Mouse (Mus musculus) kidney, embryonic 16.5 days (tissue): ENCODE measurements around the gene Cckar. TPM values are rescaled to one million over a fixed set of nuclear protein-coding genes. Genes with fewer than 3 reads are reported as not detected.
A peak's percentile ranks its signal among the peaks of the same experiment; 100 is the strongest.

Experiments used
- ATAC-seq: fragments of 200-750 bp; cut with Nextera tagmentation; 2 replicates; pipeline ENCODE4 v1.8.0; 2017; ENCODE audit warnings: moderate TSS enrichment; ENCODE audit not compliant: low FRiP score, low TSS enrichment
- H3K27ac ChIP-seq: fragments of 300-500 bp; sonication (generic); 2 replicates; pipeline ENCODE4 v1.5.1; 2014; ENCODE audit warnings: low read length
- H3K27me3 ChIP-seq: fragments of 300-500 bp; sonication (generic); 2 replicates; pipeline ENCODE4 v1.6.1; 2014; ENCODE audit warnings: low read length, control low read depth, mixed read lengths; ENCODE audit not compliant: insufficient read depth
- H3K36me3 ChIP-seq: fragments of 300-500 bp; sonication (generic); 2 replicates; pipeline ENCODE4 v1.6.1; 2014; ENCODE audit warnings: low read length, control low read depth, mixed read lengths; ENCODE audit not compliant: insufficient read depth
- H3K4me1 ChIP-seq: fragments of 300-500 bp; sonication (generic); 2 replicates; pipeline ENCODE4 v1.6.1; 2014; ENCODE audit warnings: low read length, control low read depth, mixed read lengths; ENCODE audit not compliant: insufficient read depth
- H3K4me2 ChIP-seq: fragments of 300-500 bp; sonication (generic); replicated peaks from 2 replicates; pipeline ENCODE4 v1.6.1; 2014; ENCODE audit warnings: low read depth, low read length
- H3K4me3 ChIP-seq: fragments of 300-500 bp; sonication (generic); 2 replicates; pipeline ENCODE4 v1.5.1; 2014; ENCODE audit warnings: mild to moderate bottlenecking, low read length
- H3K9ac ChIP-seq: fragments of 300-500 bp; sonication (generic); replicated peaks from 2 replicates; pipeline ENCODE4 v1.6.1; 2014; ENCODE audit warnings: low read length
- H3K9me3 ChIP-seq: fragments of 300-500 bp; sonication (generic); 2 replicates; pipeline ENCODE4 v1.6.1; 2016; ENCODE audit warnings: low read length, control low read depth
- WGBS: fragments of 180-500 bp; shearing (Covaris S2); extraction: QIAGEN DNeasy Blood & Tissue Kit; methylation state at CpG from one replicate; pipeline ENCODE4 v1.1.7; 2014; 5-methylcytosine and 5-hydroxymethylcytosine counted together
- polyA plus RNA-seq: library from polyadenylated mRNA; unstranded; fragments of >200 nt; fragmentation: Nextera tagmentation; extraction: Ambion mirVana; gene quantifications from 2 replicates; pipeline ENCODE4 v1.2.1, GENCODE M21; 2015

The Cckar gene
- polyA plus RNA-seq, 1 experiment from 2014 or later, result 8.4 TPM

DNA sequence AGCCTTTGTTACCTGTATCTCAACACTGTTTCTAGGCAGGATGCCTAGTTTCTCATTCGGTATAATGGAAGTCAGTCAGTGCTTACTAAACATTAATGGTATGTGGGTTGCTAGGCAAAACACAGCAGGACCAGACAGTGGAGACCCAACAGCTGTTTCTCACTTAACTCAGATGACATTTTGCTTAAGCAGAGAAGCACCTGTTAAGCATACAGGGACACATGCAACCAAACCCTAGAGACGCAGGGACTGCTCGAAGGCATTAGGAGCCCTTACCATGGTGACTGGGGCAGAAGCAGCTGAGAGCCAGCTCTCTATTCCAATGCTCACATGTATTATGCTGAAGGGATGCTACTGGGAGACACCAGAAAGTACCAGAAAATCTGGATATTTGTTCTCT, 10.8 kb downstream of the Cckar start:
- no peaks in the 10 kb centered on the region for H3K9me3 ChIP-seq
- H3K36me3 ChIP-seq, result no peaks in the 10 kb centered on the region
- H3K4me2 ChIP-seq, result no peak overlapping the region
- no peak overlapping the region for H3K27ac ChIP-seq
- H3K9ac ChIP-seq, result no peak overlapping the region
- H3K27me3 ChIP-seq, result no peaks in the 10 kb centered on the region
- 58% methylated on average over 3 of the region's 3 CpGs for WGBS
- no peak overlapping the region for H3K4me3 ChIP-seq
- H3K4me1 ChIP-seq, result no peaks in the 10 kb centered on the region
- ATAC-seq, result no peak

DNA sequence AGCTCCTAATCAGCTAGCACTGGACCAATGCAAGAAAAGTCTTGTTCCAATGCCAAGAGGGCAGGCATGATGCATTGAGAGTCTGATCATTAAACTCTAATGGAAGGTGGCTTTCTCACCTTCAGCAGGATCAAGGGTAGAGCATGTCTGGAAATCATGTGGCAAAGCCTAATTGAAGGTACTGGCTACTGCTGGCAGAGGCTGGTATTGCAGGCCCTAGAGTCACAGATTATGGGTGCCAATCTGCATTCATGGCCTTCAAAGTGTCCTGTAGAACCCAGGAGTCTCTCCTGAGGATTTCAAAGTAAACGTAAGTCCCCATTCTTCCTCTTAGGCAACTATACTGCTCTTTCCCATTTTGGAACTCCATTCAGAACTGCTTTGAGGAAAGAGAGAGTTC, 14.8 kb downstream of the Cckar start:
- H3K4me1 ChIP-seq, result no peaks in the 10 kb centered on the region
- no peak overlapping the region for H3K4me2 ChIP-seq
- H3K4me3 ChIP-seq, result no peak overlapping the region
- ATAC-seq, result no peak
- no peaks in the 10 kb centered on the region for H3K36me3 ChIP-seq
- no peak overlapping the region for H3K9ac ChIP-seq
- H3K9me3 ChIP-seq, result no peaks in the 10 kb centered on the region
- no peaks in the 10 kb centered on the region for H3K27me3 ChIP-seq
- 100% methylated on average over 1 of the region's 1 CpGs for WGBS
- no peak overlapping the region for H3K27ac ChIP-seq

GRCm38 (mm10) chr5:53692100-53692499, 15.4 kb downstream of the Cckar start:
- Histone ChIP-seq H3K4me2 (no peak overlapping the region), H3K36me3 (no peaks in the 10 kb centered on the region), H3K4me3 (no peak overlapping the region), H3K9ac (no peak overlapping the region), H3K9me3 (no peaks in the 10 kb centered on the region), H3K4me1 (no peaks in the 10 kb centered on the region), H3K27me3 (no peaks in the 10 kb centered on the region), H3K27ac (no peak overlapping the region)
- ATAC-seq, result no peak
- WGBS, result 70% methylated on average over 8 of the region's 8 CpGs

- 61% methylated on average over 3 of the region's 3 CpGs for WGBS
- Histone ChIP-seq H3K27ac (no peak overlapping the region), H3K9ac (no peak overlapping the region), H3K9me3 (no peaks in the 10 kb centered on the region), H3K4me2 (no peak overlapping the region), H3K4me3 (no peak overlapping the region), H3K36me3 (no peaks in the 10 kb centered on the region), H3K27me3 (no peaks in the 10 kb centered on the region), H3K4me1 (no peaks in the 10 kb centered on the region)
- no peak for ATAC-seq
Measured at GRCm38 (mm10) chr5:53691577-53691976, 15.9 kb downstream of the Cckar start.

DNA sequence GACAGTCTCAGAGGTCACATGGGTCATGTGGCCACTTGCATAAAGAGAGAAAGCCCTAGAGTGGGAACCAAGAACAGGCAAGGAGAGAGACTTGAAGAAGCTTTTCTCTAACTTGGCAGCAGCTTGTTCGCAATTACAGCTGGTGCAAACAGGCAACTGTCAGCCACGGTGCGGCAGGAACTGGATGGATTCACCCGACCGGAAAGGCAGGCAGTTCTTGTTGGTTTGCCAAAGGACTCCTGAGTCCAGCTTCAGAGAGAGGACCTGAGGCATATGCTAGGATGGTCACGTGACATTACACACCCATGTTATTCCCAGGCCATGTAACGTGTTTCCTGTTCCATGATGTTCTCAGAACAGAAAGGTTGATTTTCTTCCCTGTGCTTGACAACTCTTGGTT, 19.2 kb downstream of the Cckar start:
- H3K9ac ChIP-seq, result no peak overlapping the region
- H3K36me3 ChIP-seq, result no peaks in the 10 kb centered on the region
- no peaks in the 10 kb centered on the region for H3K9me3 ChIP-seq
- no peaks in the 10 kb centered on the region for H3K4me1 ChIP-seq
- H3K27me3 ChIP-seq, result no peaks in the 10 kb centered on the region
- 64% methylated on average over 7 of the region's 7 CpGs for WGBS
- H3K27ac ChIP-seq, result no peak overlapping the region
- 0 out of 2 replicates have a peak, but pooled peaks have one; percentile 19 for ATAC-seq
- H3K4me2 ChIP-seq, result no peak overlapping the region
- no peak overlapping the region for H3K4me3 ChIP-seq

DNA sequence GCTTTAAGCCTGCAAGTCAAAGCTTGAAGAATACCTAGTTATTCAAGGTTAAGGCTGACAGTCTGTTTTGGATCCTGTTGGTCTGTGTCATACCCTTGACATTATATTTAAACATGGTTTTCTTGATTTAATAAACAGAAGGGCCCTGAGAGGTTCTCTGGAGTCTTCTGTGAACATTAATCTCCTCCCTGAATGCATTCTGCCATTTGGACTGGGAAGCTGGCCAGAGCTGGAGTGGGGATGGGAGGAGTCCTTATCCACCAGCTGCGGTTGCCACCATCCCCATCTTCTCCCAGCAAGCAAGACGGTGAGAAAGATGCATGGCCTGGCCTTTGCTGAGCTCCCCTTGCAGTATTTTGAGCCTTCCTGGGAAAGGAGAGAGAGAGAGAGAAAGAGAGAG, 21.1 kb downstream of the Cckar start:
- no peaks in the 10 kb centered on the region for H3K36me3 ChIP-seq
- 77% methylated on average over 2 of the region's 2 CpGs for WGBS
- no peaks in the 10 kb centered on the region for H3K9me3 ChIP-seq
- no peak overlapping the region for H3K4me3 ChIP-seq
- H3K27me3 ChIP-seq, result no peaks in the 10 kb centered on the region
- H3K9ac ChIP-seq, result no peak overlapping the region
- H3K27ac ChIP-seq, result no peak overlapping the region
- no peaks in the 10 kb centered on the region for H3K4me1 ChIP-seq
- no peak for ATAC-seq
- no peak overlapping the region for H3K4me2 ChIP-seq

- H3K27ac ChIP-seq, result no peak overlapping the region
- 78% methylated on average over 4 of the region's 4 CpGs for WGBS
Measured at GRCm38 (mm10) chr5:53685623-53686022, 21.9 kb downstream of the Cckar start.

DNA sequence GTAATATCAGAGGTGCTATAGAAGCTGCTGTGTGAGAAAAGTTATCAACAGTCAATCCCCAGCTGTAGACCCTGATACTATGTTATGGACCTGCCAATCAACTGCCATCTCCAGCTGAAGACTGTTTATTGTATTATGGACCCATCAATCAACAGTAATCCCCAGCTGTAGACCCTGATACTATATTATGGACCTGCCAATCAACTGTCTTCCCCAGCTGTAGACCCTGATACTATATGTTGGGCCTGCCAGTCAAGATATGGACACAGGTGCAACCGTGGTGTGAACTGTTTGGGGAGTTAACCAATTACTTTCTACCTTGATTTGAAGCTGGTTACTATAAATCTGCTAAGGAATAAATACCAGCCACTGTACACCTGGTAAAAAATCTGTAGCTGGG, 23.1 kb downstream of the Cckar start:
- Histone ChIP-seq H3K9me3 (no peaks in the 10 kb centered on the region), H3K4me1 (no peaks in the 10 kb centered on the region), H3K27me3 (no peaks in the 10 kb centered on the region), H3K9ac (no peak overlapping the region), H3K27ac (no peak overlapping the region), H3K4me2 (no peak overlapping the region), H3K4me3 (no peak overlapping the region), H3K36me3 (no peaks in the 10 kb centered on the region)
- WGBS, result 77% methylated on average over 1 of the region's 1 CpGs
- ATAC-seq, result no peak

More at GRCm38 (mm10) chr5:53685623-53686022, 21.9 kb downstream of the Cckar start:
- Histone ChIP-seq H3K4me1 (no peaks in the 10 kb centered on the region), H3K4me3 (no peak overlapping the region), H3K4me2 (no peak overlapping the region), H3K9me3 (no peaks in the 10 kb centered on the region), H3K27me3 (no peaks in the 10 kb centered on the region), H3K9ac (no peak overlapping the region), H3K36me3 (no peaks in the 10 kb centered on the region)
- ATAC-seq, result no peak

DNA sequence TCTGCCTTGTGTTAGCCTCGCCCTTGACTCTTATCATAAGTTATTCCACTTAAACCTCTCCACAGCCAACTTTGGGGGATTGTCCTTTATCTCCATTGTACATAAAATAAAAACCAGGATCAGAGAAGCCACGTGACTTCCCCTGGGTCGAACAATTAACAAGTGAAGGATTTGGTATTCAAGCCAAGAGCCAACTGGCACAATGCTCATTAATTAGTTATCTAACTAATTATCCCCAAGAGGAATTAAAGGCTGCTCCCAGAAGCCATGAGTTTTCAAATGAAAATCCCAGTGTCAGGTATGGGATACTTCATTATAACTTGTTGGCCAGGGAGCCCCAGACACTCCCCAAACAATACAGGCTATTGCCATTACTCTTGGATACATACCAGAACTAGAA, 23.6 kb downstream of the Cckar start:
- WGBS, result 86% methylated on average over 3 of the region's 3 CpGs
- Histone ChIP-seq H3K9me3 (no peaks in the 10 kb centered on the region), H3K36me3 (no peaks in the 10 kb centered on the region), H3K4me2 (no peak overlapping the region), H3K4me3 (no peak overlapping the region), H3K27me3 (no peaks in the 10 kb centered on the region), H3K27ac (no peak overlapping the region), H3K4me1 (no peaks in the 10 kb centered on the region), H3K9ac (no peak overlapping the region)
- ATAC-seq, result no peak

DNA sequence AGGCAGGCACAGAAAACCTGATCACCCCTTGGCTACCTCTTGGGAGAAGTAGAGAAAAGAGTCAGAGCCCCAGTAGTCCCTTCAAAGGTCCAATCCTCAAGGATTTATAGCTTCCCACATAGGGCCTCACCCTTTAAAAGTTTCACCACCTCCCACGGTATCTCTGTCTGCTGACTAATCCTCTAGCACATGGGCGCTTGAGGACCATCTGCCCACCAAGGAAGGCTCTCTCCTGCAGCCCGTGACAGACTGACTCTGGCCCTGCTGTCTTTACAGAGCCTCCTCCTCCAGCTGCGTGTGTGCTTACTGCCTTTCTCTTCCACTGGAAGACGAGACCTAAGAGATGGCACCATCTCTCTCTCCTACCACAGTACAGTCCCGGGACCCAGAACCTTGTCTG, 27.9 kb downstream of the Cckar start:
- Histone ChIP-seq H3K36me3 (no peaks in the 10 kb centered on the region), H3K4me2 (no peak overlapping the region), H3K4me1 (no peaks in the 10 kb centered on the region), H3K4me3 (no peak overlapping the region), H3K27me3 (no peaks in the 10 kb centered on the region), H3K27ac (no peak overlapping the region), H3K9ac (no peak overlapping the region), H3K9me3 (no peaks in the 10 kb centered on the region)
- ATAC-seq, result no peak
- WGBS, result 41% methylated on average over 6 of the region's 6 CpGs
